Mouse (Mus musculus): ENCODE measurements around the gene Fbxw4. TPM values are rescaled to one million over a fixed set of nuclear protein-coding genes. Genes with fewer than 3 reads are reported as not detected.
A peak's percentile ranks its signal among the peaks of the same experiment; 100 is the strongest.

Gene Fbxw4
- 47.7 and 69.5 TPM in 2 replicates for polyA plus RNA-seq (2012; rRNA removed)

DNA sequence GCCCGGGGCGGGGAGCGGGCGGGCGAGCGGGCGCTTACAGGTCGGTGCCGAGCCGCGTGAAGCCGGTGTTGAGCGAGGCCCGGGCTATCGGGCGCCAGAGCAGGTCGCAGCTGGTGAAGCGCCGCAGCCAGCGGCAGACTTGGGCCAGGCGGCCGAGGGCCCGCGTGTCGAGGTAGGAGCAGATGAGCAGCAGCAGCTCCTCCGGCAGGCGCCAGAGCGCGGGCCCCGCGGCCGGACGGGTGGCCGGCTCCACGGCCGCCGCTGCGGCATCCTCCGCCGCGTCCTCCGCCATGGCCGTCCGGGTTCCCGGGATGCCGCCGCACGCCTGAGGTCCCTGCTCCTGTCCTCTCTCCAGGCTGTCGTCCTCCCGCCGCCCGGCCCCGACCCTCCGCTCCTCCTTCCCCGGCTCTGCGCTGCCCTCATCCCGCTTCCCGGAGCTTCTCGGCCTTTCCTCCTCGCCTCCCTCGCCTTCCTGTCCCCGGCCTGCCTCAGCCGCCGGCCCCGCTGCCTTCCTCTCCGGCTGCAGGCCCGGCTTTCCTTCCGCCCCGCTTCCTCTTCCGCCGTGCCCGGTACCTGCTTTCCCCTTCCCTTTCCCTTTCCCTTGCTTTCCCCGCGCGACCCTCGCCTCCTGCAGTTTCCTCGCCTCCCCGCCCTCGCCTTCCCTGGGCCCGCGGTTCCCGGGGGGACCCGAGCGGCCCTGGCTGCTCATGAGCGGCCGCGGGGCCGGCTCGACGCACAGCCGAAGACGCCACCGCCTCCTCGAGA lies at the start of gene Fbxw4:
Gene Fbxw4 (minus strand): TSS at position 575 of the 765 bp plus-strand sequence.
- DNase-seq (ENCODE audit: low read depth), result peak; percentile 79

DNA sequence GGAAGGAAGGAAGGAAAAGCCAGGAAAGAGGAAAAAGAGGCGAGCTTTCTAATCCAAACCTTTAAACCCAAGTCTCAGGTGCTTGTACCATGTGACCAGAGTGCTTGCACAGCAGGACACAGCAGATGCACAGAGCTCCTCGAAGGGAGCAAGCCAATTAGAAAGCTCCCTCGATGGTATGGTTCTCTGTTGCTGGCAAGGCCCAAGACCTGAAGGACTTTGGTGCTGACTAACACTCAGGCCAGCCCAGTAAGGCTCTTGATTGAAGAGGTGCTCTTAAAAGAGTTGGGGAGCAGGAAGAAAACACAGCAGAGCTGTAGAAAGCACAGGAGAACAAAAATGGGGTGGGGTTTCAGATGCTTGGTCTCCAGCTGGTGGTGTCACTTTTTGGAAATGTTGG lies 48.6 kb upstream of the Fbxw4 start:
- DNase-seq (ENCODE audit: low read depth), result no peak
- TF ChIP-seq CTCF (IDR thresholded peaks at IDR 0.05; ENCODE audit: borderline replicate concordance, extremely low read depth, insufficient read depth, insufficient read length) (no peak), POLR2A (IDR thresholded peaks at IDR 0.05; ENCODE audit: borderline replicate concordance, extremely low read depth, insufficient read depth, insufficient read length, poor library complexity, severe bottlenecking) (no peak)

More for the DNA sequence above, at the start of gene Fbxw4:
- TF ChIP-seq CTCF (IDR thresholded peaks at IDR 0.05; ENCODE audit: borderline replicate concordance, extremely low read depth, insufficient read depth, insufficient read length) (no peak), POLR2A (IDR thresholded peaks at IDR 0.05; ENCODE audit: borderline replicate concordance, extremely low read depth, insufficient read depth, insufficient read length, poor library complexity, severe bottlenecking) (peak; percentile 94)

DNA sequence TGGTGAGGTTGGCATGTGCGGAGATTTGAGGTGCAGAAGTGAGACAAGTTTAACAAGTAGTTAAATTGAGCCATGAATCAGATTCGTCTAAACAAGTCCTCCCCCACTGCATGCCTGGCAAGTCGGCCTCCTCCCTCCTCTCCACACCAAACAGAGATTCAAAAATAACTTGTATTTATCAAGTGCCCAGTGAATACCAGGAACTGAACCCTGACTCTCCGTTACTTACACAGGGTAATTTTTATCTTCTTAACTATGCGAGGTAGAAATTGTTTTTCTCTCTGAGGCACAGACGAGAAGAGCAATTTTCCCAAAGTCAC lies 36.1 kb upstream of the Fbxw4 start:
- TF ChIP-seq POLR2A (IDR thresholded peaks at IDR 0.05; ENCODE audit: borderline replicate concordance, extremely low read depth, insufficient read depth, insufficient read length, poor library complexity, severe bottlenecking) (no peak), CTCF (IDR thresholded peaks at IDR 0.05; ENCODE audit: borderline replicate concordance, extremely low read depth, insufficient read depth, insufficient read length) (no peak)
- DNase-seq (ENCODE audit: low read depth), result no peak

DNA sequence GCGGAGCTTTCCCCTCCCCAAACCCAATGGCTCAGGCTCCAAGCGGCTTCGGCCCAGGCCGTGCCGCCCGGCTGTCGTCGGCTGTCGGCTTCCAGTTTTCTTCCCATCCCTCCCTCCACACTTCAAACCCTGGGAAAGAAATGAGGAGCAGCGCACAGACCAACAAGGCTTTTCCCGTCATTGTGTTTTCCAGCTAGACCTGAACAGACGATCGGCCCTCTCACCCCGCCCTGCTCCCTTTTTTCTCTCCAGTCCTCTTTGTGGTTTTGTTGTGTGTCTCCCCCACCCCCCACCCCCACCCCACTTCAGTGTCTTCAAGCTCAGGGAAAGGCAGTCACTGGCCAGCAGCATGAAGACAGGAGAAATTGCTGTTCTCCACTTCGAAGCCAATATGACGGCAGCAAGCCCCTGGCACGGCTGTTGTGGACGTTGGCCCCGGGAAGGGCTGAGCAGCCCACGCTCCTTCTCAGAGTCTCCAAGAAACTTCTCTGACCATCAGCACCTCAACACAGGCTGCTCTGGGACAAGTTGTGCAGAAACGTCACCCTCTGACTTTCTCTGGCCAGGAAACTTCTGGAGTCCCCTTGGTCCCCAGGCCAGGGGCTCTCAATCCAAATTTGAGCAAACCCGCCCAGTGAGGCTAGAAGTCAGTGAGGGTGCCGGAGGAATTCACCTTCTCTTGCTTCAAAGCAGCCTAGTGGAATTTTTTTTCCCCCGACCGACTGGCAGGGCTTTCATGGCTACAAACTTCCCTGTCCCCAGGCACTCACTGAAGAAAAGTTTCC lies 35.6 kb upstream of the Fbxw4 start:
- no peak for TF ChIP-seq POLR2A (IDR thresholded peaks at IDR 0.05; ENCODE audit: borderline replicate concordance, extremely low read depth, insufficient read depth, insufficient read length, poor library complexity, severe bottlenecking)
- no peak for TF ChIP-seq CTCF (IDR thresholded peaks at IDR 0.05; ENCODE audit: borderline replicate concordance, extremely low read depth, insufficient read depth, insufficient read length)
- DNase-seq (ENCODE audit: low read depth), result no peak

DNA sequence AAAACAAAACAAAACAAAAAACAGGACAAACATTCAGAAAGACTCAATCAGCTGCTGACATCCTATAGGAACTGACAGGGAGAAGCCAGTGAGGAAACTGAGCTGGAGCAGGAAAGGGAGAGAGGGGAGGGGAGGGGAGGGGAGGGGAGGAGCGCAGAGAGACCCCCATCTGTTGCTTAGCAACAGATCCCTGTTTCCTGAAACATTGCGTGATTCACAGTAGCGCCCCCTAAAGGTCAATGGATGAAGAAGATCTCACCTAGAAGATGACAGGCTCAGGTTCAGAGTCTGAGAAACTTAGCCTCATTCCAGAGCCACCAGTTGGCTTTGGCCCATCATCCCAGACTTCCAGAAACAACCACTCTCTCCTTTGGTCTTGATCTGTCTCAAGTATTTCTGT lies 33.9 kb upstream of the Fbxw4 start:
- peak; percentile 33 for DNase-seq (ENCODE audit: low read depth)
- TF ChIP-seq POLR2A (IDR thresholded peaks at IDR 0.05; ENCODE audit: borderline replicate concordance, extremely low read depth, insufficient read depth, insufficient read length, poor library complexity, severe bottlenecking) (no peak), CTCF (IDR thresholded peaks at IDR 0.05; ENCODE audit: borderline replicate concordance, extremely low read depth, insufficient read depth, insufficient read length) (no peak; the same call in 1 of the 2 replicates)

- no peak for TF ChIP-seq CTCF (IDR thresholded peaks at IDR 0.05; ENCODE audit: borderline replicate concordance, extremely low read depth, insufficient read depth, insufficient read length)
- TF ChIP-seq POLR2A (IDR thresholded peaks at IDR 0.05; ENCODE audit: borderline replicate concordance, extremely low read depth, insufficient read depth, insufficient read length, poor library complexity, severe bottlenecking), result no peak
- no peak for DNase-seq (ENCODE audit: low read depth)
These were observed 32.1 kb upstream of the Fbxw4 start for GRCm38 (mm10) chr19:45692211-45692610.

DNA sequence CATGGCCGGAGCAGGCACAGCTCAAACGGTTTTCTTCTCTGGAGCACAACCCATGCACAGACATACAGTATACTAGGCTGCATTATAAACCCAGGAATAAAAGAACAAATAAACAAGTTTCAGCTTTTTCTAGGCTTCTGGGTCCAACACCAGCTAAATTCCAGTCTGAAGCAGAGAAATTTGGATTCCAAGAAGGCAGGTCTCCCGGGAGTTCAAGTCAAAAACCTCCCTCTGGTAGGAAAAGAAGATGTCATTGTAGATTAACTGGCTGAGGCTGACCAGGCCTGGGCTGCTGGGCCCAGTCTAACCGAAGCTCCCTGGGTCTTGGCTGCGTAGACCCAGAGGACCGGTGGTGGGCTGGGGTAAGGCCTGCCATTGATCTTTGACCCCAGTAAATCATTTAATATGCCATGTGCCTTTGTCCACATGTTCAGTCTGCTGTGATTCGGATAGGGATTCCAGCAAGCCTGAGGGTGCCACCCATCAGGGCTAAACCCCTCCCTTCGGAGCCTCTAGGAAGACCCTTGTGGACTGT lies 31.0 kb upstream of the Fbxw4 start:
- DNase-seq (ENCODE audit: low read depth), result no peak
- TF ChIP-seq CTCF (IDR thresholded peaks at IDR 0.05; ENCODE audit: borderline replicate concordance, extremely low read depth, insufficient read depth, insufficient read length) (no peak), POLR2A (IDR thresholded peaks at IDR 0.05; ENCODE audit: borderline replicate concordance, extremely low read depth, insufficient read depth, insufficient read length, poor library complexity, severe bottlenecking) (no peak)

- TF ChIP-seq CTCF (IDR thresholded peaks at IDR 0.05; ENCODE audit: borderline replicate concordance, extremely low read depth, insufficient read depth, insufficient read length), result no peak
- no peak for TF ChIP-seq POLR2A (IDR thresholded peaks at IDR 0.05; ENCODE audit: borderline replicate concordance, extremely low read depth, insufficient read depth, insufficient read length, poor library complexity, severe bottlenecking)
- DNase-seq (ENCODE audit: low read depth), result no peak
These were observed 26.9 kb upstream of the Fbxw4 start for GRCm38 (mm10) chr19:45687001-45687400.

DNA sequence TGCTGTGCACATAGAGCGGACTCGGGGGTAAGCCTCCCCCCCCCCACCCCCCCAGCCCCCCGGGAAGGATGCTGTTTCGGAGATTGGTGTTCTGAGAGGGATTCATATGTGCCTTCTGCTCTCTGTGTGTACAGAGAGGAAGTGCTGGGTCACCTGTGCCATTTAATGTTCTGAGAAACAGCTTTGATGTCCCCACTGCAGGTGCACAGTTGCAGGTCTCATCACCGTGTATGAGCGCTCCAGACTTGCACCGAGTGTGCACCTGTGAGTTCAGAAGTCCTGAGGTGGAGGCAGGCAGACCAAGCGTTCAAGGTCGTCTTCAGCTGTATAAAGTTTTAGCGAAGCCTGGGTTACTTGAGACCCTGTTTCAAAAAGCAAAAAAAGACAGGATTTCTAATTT lies 23.6 kb upstream of the Fbxw4 start:
- DNase-seq (ENCODE audit: low read depth), result no peak
- TF ChIP-seq POLR2A (IDR thresholded peaks at IDR 0.05; ENCODE audit: borderline replicate concordance, extremely low read depth, insufficient read depth, insufficient read length, poor library complexity, severe bottlenecking), result no peak
- no peak for TF ChIP-seq CTCF (IDR thresholded peaks at IDR 0.05; ENCODE audit: borderline replicate concordance, extremely low read depth, insufficient read depth, insufficient read length)

- DNase-seq (ENCODE audit: low read depth), result no peak
- no peak for TF ChIP-seq CTCF (IDR thresholded peaks at IDR 0.05; ENCODE audit: borderline replicate concordance, extremely low read depth, insufficient read depth, insufficient read length)
- TF ChIP-seq POLR2A (IDR thresholded peaks at IDR 0.05; ENCODE audit: borderline replicate concordance, extremely low read depth, insufficient read depth, insufficient read length, poor library complexity, severe bottlenecking), result no peak
These were observed 20.5 kb upstream of the Fbxw4 start for GRCm38 (mm10) chr19:45680495-45681130.

- TF ChIP-seq POLR2A (IDR thresholded peaks at IDR 0.05; ENCODE audit: borderline replicate concordance, extremely low read depth, insufficient read depth, insufficient read length, poor library complexity, severe bottlenecking) (no peak), CTCF (IDR thresholded peaks at IDR 0.05; ENCODE audit: borderline replicate concordance, extremely low read depth, insufficient read depth, insufficient read length) (no peak)
- DNase-seq (ENCODE audit: low read depth), result no peak
These were observed 16.7 kb upstream of the Fbxw4 start for GRCm38 (mm10) chr19:45676723-45677269.
